Mouse (Mus musculus) lung, postnatal 0 days (tissue): ENCODE data around the gene Htr3a.

Source experiments
- CTCF ChIP-seq: IDR thresholded peaks from 2 replicates; pipeline ENCODE4 v1.5.1; 2016; ENCODE audit warnings: antibody characterized with exemption, mild to moderate bottlenecking
- EP300 ChIP-seq: IDR thresholded peaks from 2 replicates; pipeline ENCODE4 v1.6.1; 2016; ENCODE audit warnings: antibody characterized with exemption, mild to moderate bottlenecking, control low read depth

DNA sequence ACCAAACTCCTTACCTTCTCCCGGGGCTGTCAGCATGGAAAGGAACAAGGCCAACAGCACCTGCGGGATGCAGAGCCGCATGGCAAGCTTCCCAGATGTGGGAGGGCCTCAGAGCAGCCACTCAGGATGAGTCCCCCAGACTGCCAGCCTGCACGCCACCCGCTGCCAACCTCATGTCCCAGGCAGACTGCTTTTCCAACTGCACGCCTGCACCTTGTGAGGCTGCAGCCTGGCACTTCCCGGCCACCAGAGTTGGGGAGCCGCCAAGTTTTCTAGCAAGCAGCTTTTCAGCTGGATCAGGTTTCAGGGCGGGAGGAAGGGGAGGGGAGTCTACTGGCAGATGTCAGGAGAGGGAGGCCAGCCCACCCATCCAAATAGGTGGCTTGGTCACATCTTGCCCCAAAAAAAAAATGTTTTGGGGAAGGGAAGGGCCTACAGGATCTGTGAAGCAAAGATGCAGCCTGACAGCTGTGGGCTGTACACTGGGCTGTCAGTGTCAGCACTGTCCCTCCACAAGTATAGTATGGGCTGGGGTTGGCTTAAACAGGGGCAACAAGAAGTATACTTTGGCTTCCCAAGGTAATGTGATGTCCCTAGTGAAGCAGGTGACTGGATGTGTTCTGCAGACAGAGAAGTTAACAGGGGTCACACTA, at the start of gene Htr3a:
- TF ChIP-seq CTCF, result no peak
- no peak for TF ChIP-seq EP300
